Mouse (Mus musculus): ENCODE results near the gene Atxn10.

Gene Atxn10

DNA sequence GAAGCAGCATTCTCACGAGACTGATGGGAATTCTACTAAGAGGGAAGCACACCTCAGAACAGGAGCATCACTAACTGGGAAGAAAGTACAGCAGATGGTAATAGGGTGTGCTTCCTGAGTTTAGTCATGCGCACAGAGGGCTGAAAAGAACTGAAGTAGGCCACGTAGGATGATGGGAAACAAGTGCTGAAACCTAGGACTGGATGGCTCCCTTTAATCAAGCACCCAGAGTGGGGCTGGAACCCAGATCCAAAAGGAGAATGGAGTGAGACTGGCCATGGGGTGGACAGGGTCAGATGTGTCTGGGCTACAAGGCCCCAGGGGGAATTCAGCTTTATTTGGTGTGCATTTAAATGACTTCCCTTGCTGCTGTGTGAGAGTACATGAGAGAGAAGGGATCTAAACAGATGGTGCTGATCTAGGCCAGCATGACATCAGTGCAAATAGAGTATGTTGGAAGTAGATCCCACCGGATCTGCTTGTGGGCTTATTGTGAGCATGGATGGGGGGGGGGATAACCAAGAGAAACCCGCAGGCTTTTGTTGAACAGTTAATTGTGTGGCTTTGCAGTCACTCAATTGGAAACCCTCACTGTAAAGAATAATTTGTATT is 130.5 kb downstream of the Atxn10 start:
- no peak for DNase-seq (ENCODE audit: low read depth, low spot score)

DNA sequence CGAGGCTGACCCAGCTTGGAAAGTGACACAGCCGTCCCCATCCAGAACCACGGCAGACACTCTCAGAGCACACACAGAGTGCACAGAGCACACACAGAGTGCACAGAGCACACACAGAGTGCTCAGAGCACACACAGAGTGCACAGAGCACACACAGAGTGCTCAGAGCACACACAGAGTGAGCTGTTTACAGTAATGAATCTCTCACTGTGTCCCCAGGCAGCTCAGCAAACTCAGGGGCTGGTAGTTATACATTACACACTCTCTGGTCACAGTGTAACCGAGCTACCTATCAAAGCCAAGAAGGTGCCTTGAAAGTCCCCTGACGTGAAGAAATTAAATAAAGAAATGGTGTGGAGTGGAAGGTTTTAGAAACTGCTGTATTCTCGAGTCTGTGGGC is 133.4 kb downstream of the Atxn10 start:
- no peak for DNase-seq (ENCODE audit: low read depth, low spot score)

GRCm38 (mm10) chr15:85474697-85475096 is 138.7 kb downstream of the Atxn10 start:
- no peak for DNase-seq (ENCODE audit: low read depth, low spot score)

DNA sequence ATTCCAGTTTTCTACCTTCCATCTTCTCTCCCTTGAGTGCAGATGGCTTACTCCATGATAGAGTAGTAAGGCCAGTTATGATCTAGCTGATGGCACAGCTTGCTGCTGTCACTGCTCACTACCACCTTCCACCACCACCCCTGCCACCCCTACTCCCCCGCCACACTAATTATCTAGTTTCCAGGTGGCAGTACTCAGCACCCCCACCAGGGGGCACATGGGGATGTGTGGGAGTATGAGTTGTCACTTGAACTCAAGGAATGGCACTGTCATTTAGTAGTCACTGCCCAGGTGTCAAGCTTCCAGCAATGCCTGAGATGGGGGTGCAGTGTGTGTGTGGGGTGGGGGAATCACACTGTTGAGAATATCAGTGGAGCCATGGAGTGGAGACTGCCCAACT is 141.5 kb downstream of the Atxn10 start:
- DNase-seq (ENCODE audit: low read depth, low spot score): peak; percentile 79

DNA sequence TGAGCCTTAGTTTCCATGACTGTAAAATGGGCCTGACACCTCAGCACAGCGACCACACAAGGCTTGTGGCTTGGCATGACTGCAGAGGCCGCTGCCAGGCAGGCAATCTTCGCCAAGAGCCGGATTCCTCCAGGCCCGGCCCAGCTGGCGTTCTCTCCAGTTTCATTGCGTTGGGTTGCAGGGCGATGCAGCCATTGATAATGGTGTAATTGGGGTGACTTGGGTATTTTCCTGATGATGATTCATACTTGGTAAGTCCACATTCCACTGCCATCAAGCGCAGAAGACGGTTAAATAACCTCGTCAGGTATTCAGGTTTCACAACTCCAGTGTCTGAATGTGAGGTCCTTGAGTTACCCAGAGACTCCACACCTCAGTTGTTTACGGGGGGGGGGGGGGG is 143.3 kb downstream of the Atxn10 start:
- DNase-seq (ENCODE audit: low read depth, low spot score): no peak

- no peak for DNase-seq (ENCODE audit: low read depth, low spot score)
These were observed 143.9 kb downstream of the Atxn10 start for GRCm38 (mm10) chr15:85479919-85480318.

GRCm38 (mm10) chr15:85480630-85481029 is 144.6 kb downstream of the Atxn10 start:
- DNase-seq (ENCODE audit: low read depth, low spot score): peak; percentile 46

DNA sequence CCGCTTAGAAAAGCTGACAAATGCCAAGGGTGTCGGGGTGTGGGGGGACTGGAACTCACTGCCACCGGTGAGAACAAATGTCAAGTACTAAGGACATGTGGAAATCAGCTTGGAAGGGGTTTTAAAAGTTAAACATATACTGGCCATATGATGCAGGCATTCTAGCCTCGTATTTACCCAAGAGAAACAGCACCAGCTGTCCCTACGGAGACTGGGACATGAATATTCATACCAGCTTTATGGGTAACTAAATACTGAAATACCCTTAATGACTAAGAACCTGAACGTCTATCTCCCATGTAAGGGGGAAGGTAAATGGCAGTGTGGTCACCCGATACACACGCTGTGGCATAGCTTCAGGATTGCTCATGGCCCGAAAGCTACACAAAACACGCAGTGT is 152.9 kb downstream of the Atxn10 start:
- no peak for DNase-seq (ENCODE audit: low read depth, low spot score)

GRCm38 (mm10) chr15:85489751-85490150 is 153.7 kb downstream of the Atxn10 start:
- no peak for DNase-seq (ENCODE audit: low read depth, low spot score)

- DNase-seq (ENCODE audit: low read depth, low spot score): peak; percentile 22
These were observed 158.1 kb downstream of the Atxn10 start for GRCm38 (mm10) chr15:85494163-85494621.

- DNase-seq (ENCODE audit: low read depth, low spot score): no peak
These were observed 161.5 kb downstream of the Atxn10 start for GRCm38 (mm10) chr15:85497548-85497947.

GRCm38 (mm10) chr15:85497981-85498475 is 162.0 kb downstream of the Atxn10 start:
- DNase-seq (ENCODE audit: low read depth, low spot score): no peak

- DNase-seq (ENCODE audit: low read depth, low spot score): no peak
These were observed 164.2 kb downstream of the Atxn10 start for GRCm38 (mm10) chr15:85500267-85500666.

GRCm38 (mm10) chr15:85503127-85503526 is 167.1 kb downstream of the Atxn10 start, which contains the start of gene 7530416G11Rik:
Gene 7530416G11Rik (minus strand): TSS chr15:85503227.
- DNase-seq (ENCODE audit: low read depth, low spot score): no peak

DNA sequence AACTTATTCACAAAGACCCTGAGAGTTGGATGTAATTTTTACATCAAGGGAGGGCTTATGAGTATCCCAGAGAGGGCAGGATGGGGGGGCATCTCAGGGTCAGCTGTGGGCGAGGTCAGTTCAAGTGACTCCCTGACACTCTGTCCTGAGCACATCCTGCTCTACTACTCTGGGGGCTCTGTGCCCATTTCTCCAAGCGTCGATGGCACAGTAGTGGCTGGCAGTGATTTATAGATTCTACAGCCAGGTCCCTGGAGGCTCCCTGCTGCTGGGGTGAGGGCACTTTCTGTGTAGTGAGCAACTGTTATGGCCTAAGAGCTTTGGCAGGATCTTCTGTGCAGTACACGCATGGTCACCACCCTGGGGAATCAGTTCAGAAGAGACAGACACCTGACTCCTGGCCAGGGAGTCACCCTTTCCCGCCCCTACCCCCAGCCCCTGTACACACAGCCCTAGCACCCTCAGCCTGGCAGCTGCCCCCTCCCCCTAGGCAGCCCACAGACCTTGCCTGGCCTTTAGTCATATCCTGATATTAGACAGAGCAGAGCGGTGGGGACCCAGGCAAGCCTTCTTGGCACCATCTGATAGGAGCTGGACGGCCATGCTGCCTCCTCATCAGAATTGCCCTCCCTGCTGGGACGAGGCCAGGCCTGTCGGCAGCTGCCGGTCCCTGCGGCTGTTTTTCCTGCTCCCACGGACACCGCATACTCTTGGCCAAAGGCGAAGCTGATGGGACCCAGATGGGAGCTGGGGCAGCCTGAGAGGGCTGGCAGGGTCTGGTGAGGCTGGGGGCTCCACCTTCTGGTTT is 169.3 kb downstream of the Atxn10 start:
- no peak for DNase-seq (ENCODE audit: low read depth, low spot score)

DNA sequence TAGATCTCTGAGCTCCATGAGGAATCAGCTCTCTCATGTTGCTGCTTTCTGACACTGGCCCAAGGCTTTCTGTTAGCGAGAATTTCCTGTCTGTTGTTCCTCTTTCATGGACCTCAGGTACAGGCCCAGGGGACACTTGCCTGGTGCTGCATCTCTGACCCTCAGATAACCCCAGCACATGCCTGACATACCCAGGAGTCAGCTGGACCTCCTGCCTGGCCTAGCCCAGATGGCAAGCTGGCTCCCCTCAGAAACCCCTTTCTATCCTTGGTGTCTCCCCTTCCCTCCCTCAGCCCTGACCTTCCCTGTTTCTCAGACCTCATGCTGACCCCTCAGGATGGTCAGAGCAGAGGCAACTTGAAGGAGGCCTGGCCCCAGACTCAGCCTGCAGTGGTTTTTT is 170.6 kb downstream of the Atxn10 start:
- no peak for DNase-seq (ENCODE audit: low read depth, low spot score)

DNA sequence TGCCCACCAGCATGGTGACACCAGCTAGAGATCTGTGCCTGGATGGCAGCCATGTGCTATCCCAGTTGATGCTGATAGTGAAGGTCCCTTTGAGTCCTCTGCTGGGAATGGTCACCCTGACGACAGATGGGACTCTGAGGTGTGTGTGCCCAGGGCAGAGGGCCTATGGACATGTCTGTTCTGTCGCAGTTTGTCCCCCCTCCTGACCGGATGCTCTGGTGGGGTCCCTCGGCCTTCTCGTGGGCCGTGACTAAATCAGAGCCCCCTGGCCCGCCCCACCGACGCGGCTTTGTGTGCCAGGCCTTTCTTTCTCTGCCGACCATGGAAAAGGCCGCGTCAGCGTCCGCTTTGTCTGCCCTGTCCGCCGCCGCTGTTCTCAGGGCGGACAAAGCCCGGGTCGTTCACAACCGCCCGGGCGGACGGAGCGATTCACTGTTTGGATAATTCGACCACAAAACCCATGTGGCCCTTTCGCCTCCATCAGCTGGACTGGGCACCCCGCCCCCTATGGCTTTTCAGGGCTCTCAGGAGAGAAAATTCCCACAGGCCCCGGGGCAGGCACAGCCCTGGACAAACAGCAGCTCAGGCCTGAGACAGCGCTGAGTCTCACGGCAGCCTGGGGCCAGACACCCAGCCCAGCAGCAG is 171.4 kb downstream of the Atxn10 start:
- no peak for DNase-seq (ENCODE audit: low read depth, low spot score)
